Mouse (Mus musculus) neutrophil, adult 59 days (primary cell): ENCODE measurements around the gene Zfp362. TPM values are rescaled to one million over a fixed set of nuclear protein-coding genes. Genes with fewer than 3 reads are reported as not detected.

Experiments
- total RNA-seq, 2 experiments: library from RNA; stranded (reverse); gene quantifications; 1 replicate in 1 of 2; 2 replicates in 1 of 2; pipeline ENCODE4 v1.2.4; 2023

The Zfp362 gene
- 10 to 100 TPM; 10.3 to 12.2 TPM for total RNA-seq

DNA sequence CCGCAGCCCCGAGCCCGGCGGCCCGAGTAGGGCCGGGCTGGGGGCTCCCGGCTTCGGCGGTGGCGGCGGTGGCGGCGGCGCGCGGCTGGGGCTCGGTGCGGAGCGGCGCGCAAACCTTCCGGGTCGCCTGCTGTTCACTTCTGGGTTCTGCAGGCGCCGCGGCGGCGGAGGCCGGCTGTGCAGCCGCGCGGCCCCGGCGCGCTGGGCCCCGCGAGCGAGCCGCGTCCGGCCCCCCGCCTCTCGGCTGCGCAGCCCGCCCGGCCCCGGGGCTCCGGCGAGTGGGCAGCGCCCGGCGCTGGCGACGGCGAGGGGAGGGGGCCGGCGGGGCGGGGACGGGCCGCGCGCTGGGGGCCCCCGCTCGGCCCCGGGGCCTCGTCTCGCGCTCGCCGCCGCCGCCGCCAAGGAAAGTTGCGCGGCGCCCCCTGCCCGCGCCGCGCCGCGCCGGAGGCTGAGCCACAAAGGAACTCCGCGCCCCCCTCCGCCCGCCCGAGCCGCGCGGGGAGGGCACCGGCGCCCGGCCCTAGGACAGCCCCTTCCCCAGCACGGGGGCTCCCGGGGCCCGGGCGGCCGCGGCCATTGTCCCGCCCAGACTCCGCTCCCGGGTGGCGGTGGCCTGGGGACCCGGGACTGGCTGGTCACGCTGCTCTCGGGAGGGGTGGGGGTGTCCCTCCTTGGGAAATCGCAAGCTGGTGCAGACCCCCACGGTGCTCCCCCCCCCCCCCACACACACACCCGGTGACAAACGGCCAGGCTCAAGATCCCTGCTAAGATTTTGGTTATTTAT, at the start of gene Zfp362:
Gene Zfp362, minus strand, starts transcription at position 3 of the 784 bp plus-strand sequence.

DNA sequence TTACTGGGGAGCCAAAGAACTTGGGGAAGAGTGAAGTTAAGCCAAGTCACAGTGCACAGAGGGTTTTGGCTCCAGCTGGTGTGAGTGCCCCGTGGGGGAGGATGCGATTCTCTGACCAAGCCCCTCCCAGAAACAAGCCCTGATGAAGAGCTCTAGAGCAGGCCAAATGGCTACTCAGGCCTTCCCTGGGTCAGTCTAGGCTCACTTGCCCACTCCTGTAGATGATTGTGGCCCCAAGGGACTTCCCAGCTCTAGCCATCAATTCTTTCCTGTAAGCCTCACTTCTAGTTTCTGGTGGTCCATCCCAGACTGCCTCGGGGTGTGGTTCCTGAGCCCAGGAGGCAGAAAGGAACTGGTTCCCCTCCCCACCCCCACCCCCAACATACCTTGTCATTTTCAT, 50.8 kb downstream of the Zfp362 start, which contains the start of gene A3galt2:
Gene A3galt2, plus strand, starts transcription at position 301 of the 400 bp plus-strand sequence.

Other genes starting within 250 kb of the Zfp362 start
- 1 to 10 TPM; 1.4 to 1.7 TPM for gene Zscan20, start 195.9 kb downstream of the Zfp362 start, total RNA-seq
- under 1 TPM; 0.11 to 0.42 TPM for gene Tlr12, start 187.4 kb downstream of the Zfp362 start, total RNA-seq
- 10 to 100 TPM; 34.2 to 36.6 TPM for gene Phc2, start 151.3 kb downstream of the Zfp362 start, total RNA-seq
- gene A3galt2, start 50.7 kb downstream of the Zfp362 start, total RNA-seq = under 1 TPM; 0.11 to 0.16 TPM
- gene Trim62, start 77.5 kb upstream of the Zfp362 start, total RNA-seq = 1 to 10 TPM; 1.1 to 1.6 TPM
- gene Azin2, start 156.4 kb upstream of the Zfp362 start, total RNA-seq = under 1 TPM; 0.46 to 0.49 TPM
- gene Ak2, start 185.9 kb upstream of the Zfp362 start, total RNA-seq = 100 to 1,000 TPM; 106 to 111 TPM